Mouse (Mus musculus) stomach, postnatal 0 days (tissue): ENCODE results near the gene 4930507D05Rik.

Experiments
- CTCF ChIP-seq: IDR thresholded peaks from 2 replicates; pipeline ENCODE4 v1.5.1; 2016; ENCODE audit warnings: antibody characterized with exemption, low read depth, mild to moderate bottlenecking, moderate library complexity
- EP300 ChIP-seq: optimal IDR thresholded peaks from 2 replicates; pipeline ENCODE3; 2016; ENCODE audit warnings: antibody characterized with exemption

DNA sequence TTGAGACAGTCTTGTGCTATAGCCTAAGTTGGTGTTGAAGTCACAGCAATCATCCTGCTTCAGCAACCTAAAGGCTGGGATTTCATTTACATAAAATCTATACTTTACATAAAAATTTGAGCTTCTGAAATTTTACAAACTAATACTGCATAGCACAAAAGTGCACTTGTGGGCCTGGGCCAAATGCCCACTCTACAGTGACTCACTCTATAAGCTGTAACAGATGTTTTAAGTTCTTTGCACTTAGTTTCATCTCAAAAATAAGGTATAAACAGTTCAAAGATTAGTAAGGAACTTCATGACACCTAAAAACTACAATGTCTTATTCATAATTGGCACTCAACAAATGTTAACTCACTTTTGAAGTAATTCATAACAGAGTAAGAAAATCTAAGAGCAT is 12.0 kb downstream of the 4930507D05Rik start:
- TF ChIP-seq EP300 (no peak), CTCF (no peak)
